Mouse (Mus musculus): ENCODE data around the gene Rangap1. TPM values are rescaled to one million over a fixed set of nuclear protein-coding genes. Genes with fewer than 3 reads are reported as not detected.

Gene Rangap1
- 100 to 1,000 TPM; 210 to 216 TPM for total RNA-seq (2021)

DNA sequence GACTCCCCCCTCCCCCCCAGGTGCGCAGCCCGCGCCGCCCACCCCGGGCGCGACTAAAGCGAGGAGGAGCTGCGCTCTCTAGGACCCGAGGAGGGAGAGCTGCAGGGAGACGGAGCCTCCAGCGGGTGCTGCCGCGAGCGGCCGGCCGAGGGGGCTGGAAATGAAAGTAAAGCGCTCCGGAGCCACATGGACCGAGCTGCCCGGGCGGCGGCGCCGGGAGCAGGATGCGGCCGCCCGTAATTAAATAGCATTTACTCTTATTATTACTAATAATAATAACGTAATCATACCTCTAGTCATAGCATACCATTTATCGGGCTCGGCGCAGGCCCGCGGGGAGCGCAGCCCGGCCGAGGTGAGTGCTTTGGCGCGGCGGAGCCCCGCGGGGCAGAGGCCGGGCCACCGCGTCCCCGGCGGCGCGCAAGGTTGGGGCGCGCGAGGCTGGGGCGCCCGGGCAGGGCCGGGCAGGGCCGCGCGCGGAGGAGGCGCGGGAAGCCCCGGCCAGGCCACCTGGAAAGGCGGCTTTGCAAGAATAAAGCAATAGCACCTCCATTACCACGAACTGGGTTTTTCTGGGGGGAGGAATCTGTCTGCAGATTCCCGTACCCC is at the start of gene Rangap1, which contains the start of gene Zc3h7b:
Gene Rangap1, minus strand, starts transcription at position 539 of the 609 bp plus-strand sequence.
Gene Zc3h7b, plus strand, starts transcription at position 66 of the 609 bp plus-strand sequence.
- intact Hi-C loops (cut with DNase I): no loop called here
- DNase-seq (ENCODE audit: low spot score in 2 of 2): peak; percentile 73 to 75

DNA sequence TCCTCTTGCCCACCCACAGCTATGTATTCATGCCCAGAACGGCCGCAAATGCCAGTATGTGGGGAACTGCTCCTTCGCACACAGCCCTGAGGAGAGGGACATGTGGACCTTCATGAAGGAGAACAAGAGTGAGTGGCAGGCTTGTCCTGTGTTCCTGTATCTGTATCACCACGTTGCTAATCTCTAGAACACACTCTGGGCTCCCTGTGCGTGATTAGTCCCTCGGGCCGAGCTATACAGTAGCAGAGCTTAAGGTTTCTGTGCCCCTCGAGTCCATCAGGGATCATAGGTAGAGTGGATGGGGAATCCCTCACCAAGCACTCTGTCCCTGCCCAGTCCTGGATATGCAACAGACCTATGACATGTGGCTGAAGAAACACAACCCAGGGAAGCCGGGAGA is 47.1 kb upstream of the Rangap1 start:
- DNase-seq (ENCODE audit: low spot score in 2 of 2): no peak

GRCm38 (mm10) chr15:81787525-81787924 is 42.2 kb upstream of the Rangap1 start:
- no peak for DNase-seq (ENCODE audit: low spot score in 2 of 2)
- intact Hi-C loops (cut with DNase I): no loop called here

More for the DNA sequence above, 47.1 kb upstream of the Rangap1 start:
- intact Hi-C loops (cut with DNase I): no loop called here

- no peak for DNase-seq (ENCODE audit: low spot score in 2 of 2)
- intact Hi-C loops (cut with DNase I): no loop called here
Observed at GRCm38 (mm10) chr15:81785701-81786100, 40.4 kb upstream of the Rangap1 start.

DNA sequence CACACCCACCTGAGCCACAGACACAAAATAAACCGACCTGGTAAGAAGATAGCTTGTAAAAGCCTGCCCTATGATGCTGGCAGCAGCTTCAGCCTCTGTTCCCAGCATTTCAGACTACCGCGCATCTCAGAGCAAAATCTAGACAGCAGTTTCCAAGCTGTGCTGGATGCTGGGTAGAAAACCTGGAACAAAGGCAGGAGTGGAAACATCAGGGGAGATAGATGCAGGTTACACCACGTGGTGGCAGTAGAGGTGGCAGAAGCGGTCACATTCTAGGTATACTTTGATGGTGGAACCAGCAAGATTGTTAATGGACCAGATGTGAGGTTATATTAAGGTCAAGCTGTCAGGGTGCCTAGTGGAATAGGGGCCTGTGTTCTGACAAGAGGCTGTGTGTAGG is 39.4 kb upstream of the Rangap1 start:
- DNase-seq (ENCODE audit: low spot score in 2 of 2): no peak

GRCm38 (mm10) chr15:81781816-81782215 is 36.5 kb upstream of the Rangap1 start:
- no peak for DNase-seq (ENCODE audit: low spot score in 2 of 2)
- intact Hi-C loops (cut with DNase I): no loop called here

More for the DNA sequence above, 39.4 kb upstream of the Rangap1 start:
- intact Hi-C loops (cut with DNase I): no loop called here

DNA sequence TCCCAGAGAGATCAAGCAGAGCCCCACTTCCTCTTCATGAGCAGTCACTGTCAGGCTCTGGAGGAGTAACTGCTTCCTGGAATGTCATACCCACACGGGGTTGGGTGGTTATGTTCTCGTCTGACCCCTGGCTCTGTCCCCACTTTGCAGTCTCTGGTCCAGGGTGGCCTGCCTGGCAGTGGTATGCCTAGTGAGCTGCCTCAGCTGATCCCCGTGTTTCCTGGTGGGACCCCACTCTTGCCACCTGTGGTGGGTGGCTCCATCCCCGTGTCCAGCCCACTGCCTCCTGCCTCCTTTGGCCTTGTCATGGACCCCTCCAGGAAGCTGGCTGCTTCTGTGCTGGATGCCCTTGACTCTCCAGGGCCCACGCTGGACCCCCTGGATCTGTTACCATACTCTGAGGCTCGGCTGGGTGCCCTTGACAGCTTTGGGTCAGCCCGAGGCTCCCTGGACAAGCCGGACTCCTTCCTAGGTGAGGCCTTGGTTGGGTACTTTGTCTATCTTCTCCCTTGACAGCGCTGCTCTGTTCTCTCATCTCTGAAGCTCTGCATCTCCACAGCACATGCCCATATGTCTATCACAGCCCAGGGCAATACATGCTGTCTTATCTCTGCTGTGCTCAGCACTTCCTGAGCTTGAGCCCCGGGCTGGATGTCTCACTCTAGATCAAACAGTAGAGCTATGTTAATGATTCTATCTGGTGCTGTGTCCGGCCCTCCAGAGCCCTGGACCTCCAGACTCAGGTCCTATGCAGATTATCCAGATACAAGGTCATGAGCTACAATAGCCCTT is 31.5 kb upstream of the Rangap1 start:
- intact Hi-C loops (cut with DNase I): no loop called here
- DNase-seq (ENCODE audit: low spot score in 2 of 2): no peak

- intact Hi-C loops (cut with DNase I): no loop called here
- no peak for DNase-seq (ENCODE audit: low spot score in 2 of 2)
Observed at GRCm38 (mm10) chr15:81774505-81775171, 29.3 kb upstream of the Rangap1 start.

GRCm38 (mm10) chr15:81772431-81773120 is 27.2 kb upstream of the Rangap1 start:
- no peak for DNase-seq (ENCODE audit: low spot score in 2 of 2)
- intact Hi-C loops (cut with DNase I): no loop called here

DNA sequence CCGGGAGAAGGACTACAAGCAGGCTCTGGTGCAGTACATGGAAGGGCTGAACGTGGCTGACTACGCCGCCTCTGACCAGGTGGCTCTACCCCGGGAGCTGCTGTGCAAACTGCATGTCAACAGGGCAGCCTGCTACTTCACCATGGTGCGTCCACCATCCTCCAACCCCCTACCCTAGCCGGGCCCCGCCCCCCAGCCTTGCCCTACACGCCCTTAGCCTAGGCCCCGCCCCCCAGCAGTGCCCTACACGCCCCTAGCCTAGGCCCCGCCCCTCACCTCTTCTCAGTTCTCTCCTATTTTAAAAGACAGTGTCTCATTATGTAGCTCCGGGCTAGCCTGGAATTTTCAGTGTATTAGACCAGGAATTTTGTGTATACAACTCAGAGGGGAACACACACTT is 23.7 kb upstream of the Rangap1 start:
- intact Hi-C loops (cut with DNase I): no loop called here
- no peak for DNase-seq (ENCODE audit: low spot score in 2 of 2)

GRCm38 (mm10) chr15:81766439-81766838 is 21.1 kb upstream of the Rangap1 start:
- DNase-seq (ENCODE audit: low spot score in 2 of 2): no peak
- intact Hi-C loops (cut with DNase I): no loop called here

DNA sequence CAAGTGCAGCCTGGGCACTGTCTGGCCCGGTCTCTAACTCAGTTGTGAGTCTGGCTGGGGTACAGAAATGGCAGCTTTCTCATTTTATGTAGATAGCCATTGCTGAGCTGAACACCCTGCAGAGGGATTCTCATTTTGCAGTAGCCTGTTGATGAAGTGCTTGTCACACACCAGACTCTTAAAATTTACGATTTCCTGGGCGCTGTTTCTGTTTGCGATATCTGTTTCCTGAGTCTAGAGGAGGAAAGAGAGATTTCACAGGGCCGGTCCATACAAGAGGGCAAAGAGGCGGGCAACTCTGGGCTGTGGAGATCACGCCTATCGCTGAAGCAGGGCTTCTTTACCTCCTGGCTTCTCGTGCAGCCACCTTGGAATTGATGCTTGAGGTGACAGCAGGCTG is 20.3 kb upstream of the Rangap1 start:
- DNase-seq (ENCODE audit: low spot score in 2 of 2): no peak
- intact Hi-C loops (cut with DNase I): no loop called here

- DNase-seq (ENCODE audit: low spot score in 2 of 2): no peak
- intact Hi-C loops (cut with DNase I): no loop called here
Observed at GRCm38 (mm10) chr15:81764573-81764972, 19.2 kb upstream of the Rangap1 start.

DNA sequence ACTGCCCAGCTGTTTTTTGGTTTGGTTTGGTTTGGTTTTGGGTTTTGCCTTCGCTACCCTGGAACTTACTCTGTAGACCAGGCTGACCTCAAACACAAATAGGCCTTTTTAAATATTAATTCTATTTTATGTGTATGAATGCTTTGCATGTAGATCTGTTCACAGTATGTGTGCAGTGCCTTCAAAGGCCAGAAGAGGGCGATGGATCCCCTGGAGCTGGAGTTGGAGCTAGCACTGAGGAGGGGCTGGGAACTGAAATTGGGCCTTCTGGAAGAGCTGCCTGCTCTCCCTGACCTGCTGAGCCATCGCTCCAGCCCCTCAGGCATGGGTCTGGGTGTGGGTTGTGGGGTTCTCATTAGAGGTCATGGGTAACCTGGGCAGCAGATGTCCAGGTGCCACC is 16.6 kb upstream of the Rangap1 start:
- intact Hi-C loops (cut with DNase I): no loop called here
- no peak for DNase-seq (ENCODE audit: low spot score in 2 of 2)

GRCm38 (mm10) chr15:81761381-81761780 is 16.1 kb upstream of the Rangap1 start:
- DNase-seq (ENCODE audit: low spot score in 2 of 2): no peak

GRCm38 (mm10) chr15:81760361-81761079 is 15.2 kb upstream of the Rangap1 start:
- intact Hi-C loops (cut with DNase I): no loop called here

More at GRCm38 (mm10) chr15:81761381-81761780, 16.1 kb upstream of the Rangap1 start:
- intact Hi-C loops (cut with DNase I): no loop called here

GRCm38 (mm10) chr15:81759542-81759941 is 14.2 kb upstream of the Rangap1 start:
- DNase-seq (ENCODE audit: low spot score in 2 of 2): no peak
- intact Hi-C loops (cut with DNase I): no loop called here

More at GRCm38 (mm10) chr15:81760361-81761079, 15.2 kb upstream of the Rangap1 start:
- no peak for DNase-seq (ENCODE audit: low spot score in 2 of 2)

DNA sequence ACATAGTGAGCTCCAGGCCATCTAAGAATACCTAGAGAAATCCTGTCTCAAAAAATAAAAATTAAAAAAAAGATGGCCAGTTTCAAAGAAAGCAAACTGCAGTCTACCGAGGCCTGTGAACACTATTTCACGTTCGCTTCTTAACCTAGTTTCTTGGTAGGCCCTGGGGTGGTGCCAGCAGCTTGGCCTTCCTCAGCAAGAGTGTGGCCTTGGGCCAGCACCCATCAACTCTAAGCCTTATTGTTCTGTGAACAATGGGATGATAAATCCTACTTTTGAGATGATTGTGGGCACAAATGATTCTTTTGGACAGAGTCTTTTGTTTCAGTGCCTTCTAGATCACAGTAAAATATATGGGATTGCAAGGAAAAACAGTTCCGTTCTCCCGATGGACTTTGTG is 13.4 kb upstream of the Rangap1 start:
- no peak for DNase-seq (ENCODE audit: low spot score in 2 of 2)
- intact Hi-C loops (cut with DNase I): no loop called here

DNA sequence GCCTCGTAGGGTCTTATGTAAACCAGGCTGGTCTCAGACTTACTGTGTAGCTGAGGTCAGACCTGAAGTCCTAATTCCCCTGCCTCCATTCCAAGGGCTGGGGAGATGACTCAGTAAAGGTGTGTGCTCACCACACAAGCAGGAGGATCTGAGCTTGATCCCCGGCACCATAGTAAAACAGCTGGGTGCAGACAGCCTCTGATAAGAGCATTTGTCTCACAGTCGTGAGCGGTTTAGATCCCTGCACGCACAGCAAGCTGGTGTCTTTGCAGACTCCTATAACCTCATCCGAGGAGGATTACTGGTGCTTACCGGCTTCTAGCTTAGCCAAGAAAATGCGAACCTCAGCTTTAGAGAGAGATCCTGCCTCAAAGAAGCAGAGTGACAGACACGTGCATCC is 8.3 kb upstream of the Rangap1 start:
- DNase-seq (ENCODE audit: low spot score in 2 of 2): no peak
- intact Hi-C loops (cut with DNase I): no loop called here
